Mouse (Mus musculus) adrenal gland, postnatal 4 days (tissue): ENCODE data around the gene BC030867. TPM values are rescaled to one million over a fixed set of nuclear protein-coding genes. Genes with fewer than 3 reads are reported as not detected.

ENCODE experiments used
- DNase-seq, 2 experiments: peaks; one replicate each; pipeline ENCODE4 v3.0.0; 2021 to 2022; ENCODE audit warnings: low spot score in 2 of 2, mixed read lengths in 2 of 2
- total RNA-seq, 2 experiments: library from RNA; stranded (reverse); gene quantifications; 2 replicates each; pipeline ENCODE4 v1.2.3; 2021

The BC030867 gene
- total RNA-seq, 2 experiments from 2014 or later, result 4.8 to 6.0 TPM

- DNase-seq, result no peak
These were observed 27.3 kb upstream of the BC030867 start for GRCm38 (mm10) chr11:102221243-102221953.

- DNase-seq, result no peak
These were observed 26.7 kb upstream of the BC030867 start for GRCm38 (mm10) chr11:102221954-102222351.

GRCm38 (mm10) chr11:102223166-102223565 is 25.5 kb upstream of the BC030867 start:
- DNase-seq, result no peak

GRCm38 (mm10) chr11:102224686-102225085 is 24.0 kb upstream of the BC030867 start:
- no peak for DNase-seq

- no peak for DNase-seq
These were observed 23.5 kb upstream of the BC030867 start for GRCm38 (mm10) chr11:102225221-102225620.

- no peak for DNase-seq
These were observed 22.4 kb upstream of the BC030867 start for GRCm38 (mm10) chr11:102226067-102226978.

GRCm38 (mm10) chr11:102227270-102228190 is 21.2 kb upstream of the BC030867 start:
- no peak for DNase-seq

- no peak for DNase-seq
These were observed 20.5 kb upstream of the BC030867 start for GRCm38 (mm10) chr11:102228191-102228545.

- DNase-seq, result no peak
These were observed 19.9 kb upstream of the BC030867 start for GRCm38 (mm10) chr11:102228646-102229268.

GRCm38 (mm10) chr11:102229331-102229953 is 19.2 kb upstream of the BC030867 start:
- no peak for DNase-seq

GRCm38 (mm10) chr11:102230006-102230741 is 18.5 kb upstream of the BC030867 start, which contains the start of gene Hdac5:
Gene Hdac5, minus strand, starts transcription at chr11:102230166.
- peak; percentile 89 to 97 for DNase-seq

GRCm38 (mm10) chr11:102236022-102236421 is 12.7 kb upstream of the BC030867 start:
- DNase-seq, result no peak

GRCm38 (mm10) chr11:102240636-102241035 is 8.0 kb upstream of the BC030867 start:
- no peak for DNase-seq

GRCm38 (mm10) chr11:102241246-102241645 is 7.4 kb upstream of the BC030867 start:
- DNase-seq, result no peak

GRCm38 (mm10) chr11:102241874-102242273 is 6.8 kb upstream of the BC030867 start:
- no peak for DNase-seq

GRCm38 (mm10) chr11:102244926-102245449 is 3.7 kb upstream of the BC030867 start:
- DNase-seq, result peak; percentile 35 to 58

GRCm38 (mm10) chr11:102245581-102246272 is 3.0 kb upstream of the BC030867 start:
- DNase-seq, result no peak

- no peak for DNase-seq
These were observed 2.4 kb upstream of the BC030867 start for GRCm38 (mm10) chr11:102246273-102246635.

GRCm38 (mm10) chr11:102246871-102247270 is 1.8 kb upstream of the BC030867 start:
- no peak for DNase-seq
